Mouse (Mus musculus) limb, embryonic 11.5 days (tissue): ENCODE data around the gene Napepld. TPM values are rescaled to one million over a fixed set of nuclear protein-coding genes. Genes with fewer than 3 reads are reported as not detected.

ENCODE experiments used
- ATAC-seq: fragments of 200-750 bp; cut with Nextera tagmentation; 2 replicates; pipeline ENCODE4 v1.8.0; 2017; ENCODE audit warnings: low read depth; ENCODE audit not compliant: insufficient number of reproducible peaks, low FRiP score, low TSS enrichment
- DNase-seq: peaks from one replicate; pipeline ENCODE4 v3.0.0-alpha.2; 2015; ENCODE audit warnings: low spot score
- H3K27ac ChIP-seq: fragments of 300-500 bp; sonication (generic); replicated peaks from 2 replicates; pipeline ENCODE4 v1.5.1; 2014; ENCODE audit warnings: low read depth, mild to moderate bottlenecking, low read length
- H3K27me3 ChIP-seq: fragments of 300-500 bp; sonication (generic); 2 replicates; pipeline ENCODE4 v1.6.1; 2014; ENCODE audit warnings: mild to moderate bottlenecking, low read length, mixed read lengths; ENCODE audit not compliant: control insufficient read depth, insufficient read depth
- H3K36me3 ChIP-seq: fragments of 300-500 bp; sonication (generic); 2 replicates; pipeline ENCODE4 v1.6.1; 2014; ENCODE audit warnings: mild to moderate bottlenecking, low read length, moderate library complexity, mixed read lengths; ENCODE audit not compliant: control insufficient read depth, insufficient read depth
- H3K4me1 ChIP-seq: fragments of 300-500 bp; sonication (generic); 2 replicates; pipeline ENCODE4 v1.6.1; 2014; ENCODE audit warnings: low read length, mixed read lengths; ENCODE audit not compliant: control insufficient read depth, insufficient read depth
- H3K4me2 ChIP-seq: fragments of 300-500 bp; sonication (generic); 2 replicates; pipeline ENCODE4 v1.6.1; 2014; ENCODE audit warnings: low read depth, mild to moderate bottlenecking, moderate library complexity; ENCODE audit not compliant: severe bottlenecking
- H3K4me3 ChIP-seq: fragments of 300-500 bp; sonication (generic); 2 replicates; pipeline ENCODE4 v1.5.1; 2014; ENCODE audit warnings: low read depth, low read length
- H3K9ac ChIP-seq: fragments of 300-500 bp; sonication (generic); 2 replicates; pipeline ENCODE4 v1.6.1; 2014; ENCODE audit warnings: mild to moderate bottlenecking, low read length
- H3K9me3 ChIP-seq: fragments of 300-500 bp; sonication (generic); 2 replicates; pipeline ENCODE4 v1.6.1; 2016; ENCODE audit warnings: low read length; ENCODE audit not compliant: control insufficient read depth
- WGBS: fragments of 180-500 bp; shearing (Covaris S2); extraction: QIAGEN DNeasy Blood & Tissue Kit; methylation state at CpG from one replicate; pipeline ENCODE4 v1.1.7; 2014; 5-methylcytosine and 5-hydroxymethylcytosine counted together
- polyA plus RNA-seq: library from polyadenylated mRNA; unstranded; fragments of >200 nt; fragmentation: Nextera tagmentation; extraction: Ambion mirVana; gene quantifications from 2 replicates; pipeline ENCODE4 v1.2.1, GENCODE M21; 2014

Gene Napepld
- polyA plus RNA-seq, 1 experiment from 2014 or later, result 4.5 TPM

DNA sequence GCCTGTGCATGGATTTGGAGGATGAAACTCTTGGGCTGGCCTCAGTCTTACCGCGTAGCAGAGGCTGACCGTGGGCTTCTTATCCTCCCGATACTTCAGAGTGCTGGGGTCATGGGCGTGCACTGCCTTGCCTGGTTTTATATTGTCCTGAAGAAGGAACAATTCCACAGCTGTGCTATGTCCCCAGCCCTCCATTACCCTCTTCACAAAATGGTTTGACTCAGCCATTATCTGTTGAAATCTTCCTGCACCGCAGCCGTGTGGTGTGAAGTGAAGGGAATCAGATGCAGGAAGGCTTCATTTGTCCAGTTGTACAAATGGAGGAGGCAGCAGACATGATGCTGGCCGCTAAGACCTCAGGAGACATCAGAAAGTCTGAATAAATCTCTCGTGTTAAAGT, 44.3 kb downstream of the Napepld start:
- peaks cover 11% of the 10 kb centered on the region; the same call in 1 of the 2 replicates for H3K36me3 ChIP-seq

DNA sequence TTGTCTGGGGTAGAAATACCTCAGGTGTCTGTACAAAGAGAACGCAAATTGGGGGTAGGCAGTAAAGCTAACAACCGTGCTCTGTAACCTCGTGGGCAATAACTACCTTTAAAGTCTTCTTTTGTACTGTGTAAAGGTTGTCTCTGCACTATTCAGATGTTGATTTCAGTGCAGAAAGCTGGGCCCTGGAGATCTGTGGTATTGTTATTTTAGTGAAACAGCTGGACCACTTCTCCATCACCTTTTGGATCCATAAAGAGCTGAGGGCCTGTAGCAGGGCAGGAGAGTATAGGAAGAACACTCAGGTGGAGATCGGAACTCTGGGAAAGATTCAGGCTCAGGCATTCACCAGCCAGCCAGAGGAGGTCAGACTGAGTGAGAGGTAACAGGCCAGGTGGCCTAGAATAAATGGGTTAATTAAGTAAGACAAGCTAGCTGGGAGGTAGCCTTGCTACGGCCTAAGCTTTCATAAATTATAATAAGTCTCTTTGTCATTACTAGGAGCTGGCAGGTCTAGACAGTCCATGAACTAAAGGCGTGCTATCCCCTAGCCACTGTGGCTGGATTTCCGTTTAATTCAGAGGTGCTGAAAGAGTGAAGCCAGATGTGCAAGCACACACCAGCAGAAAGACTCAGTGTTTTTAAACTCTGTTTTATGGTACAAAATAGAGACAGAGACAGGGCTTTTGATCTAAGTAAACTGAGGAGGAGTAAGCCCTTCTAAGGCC, 49.1 kb downstream of the Napepld start:
- Histone ChIP-seq H3K4me3 (no peak overlapping the region), H3K4me1 (no peaks in the 10 kb centered on the region), H3K27me3 (no peaks in the 10 kb centered on the region), H3K9ac (no peak overlapping the region), H3K27ac (no peak overlapping the region), H3K4me2 (no peak overlapping the region), H3K9me3 (no peaks in the 10 kb centered on the region), H3K36me3 (peaks cover 21% of the 10 kb centered on the region; the same call in 1 of the 2 replicates)
- peak; percentile 81 for ATAC-seq
- peak; percentile 41 for DNase-seq
- 71% methylated on average over 7 of the region's 7 CpGs for WGBS

More for the DNA sequence above, 44.3 kb downstream of the Napepld start:
- DNase-seq, result no peak
- H3K9ac ChIP-seq, result no peak overlapping the region
- H3K4me1 ChIP-seq, result no peaks in the 10 kb centered on the region
- 93% methylated on average over 9 of the region's 9 CpGs for WGBS
- H3K27ac ChIP-seq, result no peak overlapping the region
- H3K27me3 ChIP-seq, result no peaks in the 10 kb centered on the region
- H3K4me2 ChIP-seq, result no peak overlapping the region
- no peak overlapping the region for H3K4me3 ChIP-seq
- no peaks in the 10 kb centered on the region for H3K9me3 ChIP-seq
- no peak for ATAC-seq

DNA sequence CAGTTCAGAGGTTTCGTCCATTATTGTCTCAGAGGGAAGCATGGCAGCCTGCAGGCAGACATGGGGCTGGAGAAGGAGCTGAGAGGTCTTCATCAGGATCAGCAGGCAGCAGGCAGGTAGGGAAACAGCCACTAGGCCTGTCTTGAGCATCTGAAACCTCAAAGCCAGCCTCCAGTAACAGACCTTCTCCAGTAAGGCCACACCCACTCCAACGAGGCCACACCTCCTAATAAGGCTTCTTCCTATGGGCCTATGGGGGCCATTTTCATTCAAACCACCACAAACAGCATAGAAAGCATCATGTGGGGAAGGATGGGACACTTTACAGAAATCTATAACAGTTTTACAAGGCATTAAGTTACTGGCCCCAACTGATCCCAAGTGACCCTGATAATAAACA, 50.5 kb downstream of the Napepld start:
- peaks cover 21% of the 10 kb centered on the region; the same call in 1 of the 2 replicates for H3K36me3 ChIP-seq
- H3K4me1 ChIP-seq, result no peaks in the 10 kb centered on the region
- 87% methylated on average over 2 of the region's 2 CpGs for WGBS
- H3K9ac ChIP-seq, result no peak overlapping the region
- DNase-seq (no peak), ATAC-seq (no peak)
- no peaks in the 10 kb centered on the region for H3K9me3 ChIP-seq
- H3K27ac ChIP-seq, result no peak overlapping the region
- H3K27me3 ChIP-seq, result no peaks in the 10 kb centered on the region
- no peak overlapping the region for H3K4me3 ChIP-seq
- H3K4me2 ChIP-seq, result no peak overlapping the region

DNA sequence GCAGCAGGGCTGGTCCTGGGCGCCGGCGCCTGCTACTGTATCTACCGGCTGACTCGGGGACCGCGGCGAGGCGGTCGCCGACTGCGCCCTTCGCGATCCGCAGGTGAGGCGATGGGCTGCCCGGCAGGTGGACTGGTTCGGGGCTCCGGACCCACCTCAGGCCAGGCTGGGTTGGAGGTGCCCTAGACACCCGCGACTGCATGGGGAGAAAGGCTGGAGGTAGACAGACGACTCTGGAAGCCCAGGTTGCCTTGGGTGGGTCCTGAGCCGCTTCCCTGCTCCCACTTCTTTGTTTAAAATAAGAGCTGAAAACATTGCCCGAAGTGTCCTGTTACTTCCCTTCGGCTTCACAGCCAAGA, 55.1 kb downstream of the Napepld start:
- H3K36me3 ChIP-seq, result peaks cover 12% of the 10 kb centered on the region; the same call in 1 of the 2 replicates
- ATAC-seq, result no peak; the same call in 1 of the 2 replicates

DNA sequence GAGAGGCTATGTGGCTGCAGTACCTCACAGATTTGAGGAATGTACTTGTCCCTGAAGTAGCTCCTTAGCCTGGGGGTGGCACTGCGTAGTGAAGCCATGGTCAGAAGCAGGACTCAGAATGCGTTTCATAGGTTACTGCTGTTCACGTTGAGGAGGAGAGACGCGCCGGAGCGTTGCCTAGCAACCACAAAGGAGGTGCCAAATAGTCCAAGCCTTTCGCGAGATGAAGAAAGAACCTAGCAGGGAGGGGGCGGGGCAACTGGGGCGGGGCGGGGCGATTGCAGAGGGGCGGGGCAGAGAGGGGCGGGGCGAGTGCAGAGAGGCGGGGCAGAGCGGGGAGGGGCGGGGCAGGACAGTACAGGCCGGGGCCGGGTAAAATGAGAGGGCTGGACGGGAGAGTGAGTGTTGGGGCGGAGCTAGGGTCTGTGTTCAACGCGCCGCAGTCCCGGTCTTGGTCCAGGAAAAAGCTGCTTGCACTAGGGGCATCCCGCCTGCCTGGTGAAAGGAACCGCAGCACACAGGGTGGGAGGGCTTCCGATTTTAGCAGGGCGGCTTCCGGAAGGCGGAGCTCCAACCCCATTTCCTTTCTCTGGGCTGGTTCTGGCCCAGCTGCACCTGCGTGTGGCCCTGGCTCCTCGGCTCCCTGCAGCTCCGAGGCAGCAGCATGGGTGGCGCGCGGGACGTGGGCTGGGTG, 55.6 kb downstream of the Napepld start, which contains the start of the genes Fbxl13 and Armc10:
TSS of gene Fbxl13 (minus strand) at position 196 of the 694 bp plus-strand sequence.
TSS of gene Armc10 (plus strand) at position 375 of the 694 bp plus-strand sequence.
- H3K27me3 ChIP-seq, result no peaks in the 10 kb centered on the region
- WGBS, result under 1% methylated on average over 37 of the region's 40 CpGs
- H3K9me3 ChIP-seq, result no peaks in the 10 kb centered on the region
- H3K4me3 ChIP-seq, result peak within 1 kb of the TSS; percentile 79
- H3K4me1 ChIP-seq, result no peaks in the 10 kb centered on the region
- peak within 1 kb of the TSS; percentile 83 for H3K27ac ChIP-seq
- H3K4me2 ChIP-seq, result peak within 1 kb of the TSS; percentile 65
- H3K9ac ChIP-seq, result peak within 1 kb of the TSS; percentile 82
- ATAC-seq, result peak; percentile 96
- H3K36me3 ChIP-seq, result peaks cover 11% of the 10 kb centered on the region; the same call in 1 of the 2 replicates
- peak; percentile 88 for DNase-seq

More for the DNA sequence above, 55.1 kb downstream of the Napepld start:
- Histone ChIP-seq H3K27me3 (no peaks in the 10 kb centered on the region), H3K9me3 (no peaks in the 10 kb centered on the region), H3K4me2 (peak overlapping the region; percentile 65), H3K4me1 (no peaks in the 10 kb centered on the region), H3K27ac (peak overlapping the region; percentile 83), H3K4me3 (peak overlapping the region; percentile 79), H3K9ac (peak overlapping the region; percentile 82)
- under 1% methylated on average over 25 of the region's 25 CpGs for WGBS
- no peak for DNase-seq

DNA sequence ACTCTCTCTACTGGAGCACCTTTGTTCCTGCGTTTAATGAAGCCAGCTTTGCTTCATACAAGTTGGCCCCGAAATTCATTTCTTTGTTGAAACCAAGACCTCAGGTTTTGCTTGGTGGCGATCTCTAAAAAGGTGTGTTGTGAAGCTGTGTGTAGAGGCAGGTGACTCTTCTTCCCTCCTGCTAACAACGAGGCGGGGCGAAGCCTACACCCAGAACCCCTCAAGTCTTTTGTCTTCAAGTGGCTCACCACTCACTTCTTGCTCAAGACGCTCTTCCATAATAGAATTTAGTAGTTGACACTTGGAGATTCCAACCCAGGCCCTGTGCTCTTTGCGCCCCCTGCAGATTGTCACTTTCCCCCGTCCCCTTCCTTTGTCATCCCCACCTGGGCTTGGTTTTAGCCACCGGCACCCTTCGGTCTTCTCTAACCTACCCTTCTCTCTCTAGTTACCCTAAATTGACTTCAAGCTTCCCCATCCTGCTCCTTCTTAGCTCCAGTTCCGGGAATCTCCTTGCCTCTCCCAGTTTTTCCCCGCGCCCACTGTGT, 56.2 kb downstream of the Napepld start:
- Histone ChIP-seq H3K27ac (no peak overlapping the region), H3K4me3 (peak overlapping the region; percentile 79; the same call in 1 of the 2 replicates), H3K36me3 (peaks cover 6% of the 10 kb centered on the region; the same call in 1 of the 2 replicates), H3K4me1 (no peaks in the 10 kb centered on the region), H3K27me3 (no peaks in the 10 kb centered on the region), H3K9me3 (no peaks in the 10 kb centered on the region), H3K9ac (no peak overlapping the region), H3K4me2 (peak overlapping the region; percentile 38)
- WGBS, result 10% methylated on average over 14 of the region's 14 CpGs
- ATAC-seq, result no peak; the same call in none of the 2 replicates
- no peak for DNase-seq

DNA sequence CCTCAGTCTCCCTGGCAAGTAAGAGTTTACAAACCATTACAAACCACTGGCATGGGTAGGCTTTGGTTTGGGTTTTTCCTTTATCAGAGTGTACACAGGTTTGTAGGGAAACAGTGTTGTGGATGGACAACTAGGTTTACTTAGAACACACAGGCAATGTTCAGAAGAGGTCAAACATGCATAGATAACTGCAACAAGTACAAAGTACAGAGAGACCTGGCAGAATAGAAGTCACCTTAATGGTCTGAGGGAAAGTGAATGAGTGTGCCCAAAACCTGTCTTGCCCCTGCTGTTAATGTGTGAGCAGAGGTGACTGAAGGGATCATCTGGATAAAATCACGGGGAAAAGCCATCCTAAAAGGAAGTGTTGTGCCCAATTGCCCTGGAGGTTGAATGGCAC, 57.6 kb downstream of the Napepld start:
- ATAC-seq, result no peak

DNA sequence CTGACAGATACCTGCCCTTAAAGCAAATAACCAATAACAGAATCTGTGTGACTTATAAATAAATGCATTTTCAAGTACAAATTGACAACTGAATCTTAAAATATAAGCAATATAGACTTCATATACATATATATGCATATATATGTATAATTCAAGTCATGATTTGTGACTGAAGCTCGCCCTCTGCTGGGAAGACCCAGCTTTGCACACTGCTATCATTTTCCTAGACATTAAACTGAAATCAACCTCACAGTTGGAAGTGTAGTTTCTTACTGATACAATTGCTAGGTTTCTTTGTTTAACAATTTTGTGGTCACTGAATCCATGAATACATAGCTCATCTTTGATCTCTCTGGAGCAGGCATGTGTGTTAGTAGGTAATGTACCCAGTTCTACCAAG, 60.2 kb downstream of the Napepld start:
- Histone ChIP-seq H3K27ac (no peak overlapping the region), H3K36me3 (no peaks in the 10 kb centered on the region), H3K9ac (no peak overlapping the region), H3K27me3 (no peaks in the 10 kb centered on the region), H3K4me3 (no peak overlapping the region), H3K4me1 (no peaks in the 10 kb centered on the region), H3K4me2 (no peak overlapping the region), H3K9me3 (no peaks in the 10 kb centered on the region)
- WGBS, result 3% methylated on average over 1 of the region's 1 CpGs
- ATAC-seq (no peak), DNase-seq (peak; percentile 62)

More for the DNA sequence above, 57.6 kb downstream of the Napepld start:
- WGBS, result 42% methylated on average over 1 of the region's 1 CpGs
- Histone ChIP-seq H3K4me3 (no peak overlapping the region), H3K9me3 (no peaks in the 10 kb centered on the region), H3K27me3 (no peaks in the 10 kb centered on the region), H3K27ac (no peak overlapping the region), H3K9ac (no peak overlapping the region), H3K4me2 (no peak overlapping the region), H3K4me1 (no peaks in the 10 kb centered on the region), H3K36me3 (peaks cover under 1% of the 10 kb centered on the region; the same call in 1 of the 2 replicates)
- DNase-seq, result no peak
